Mouse (Mus musculus) kidney, adult 2 months (tissue): ENCODE results near the gene Mup1. TPM values are rescaled to one million over a fixed set of nuclear protein-coding genes. Genes with fewer than 3 reads are reported as not detected.
"Not testable (repeated sequence)": the region's sequence is repeated elsewhere in the genome, so short reads cannot be mapped to it uniquely, and the experiment has no call there.

Source experiments
- DNase-seq: peaks from one replicate; pipeline ENCODE4 v3.0.0; 2021
- H3K27ac ChIP-seq: fragments of 200-500 bp; 2 replicates; pipeline ENCODE4 v1.5.1; 2012; ENCODE audit warnings: low read depth, low read length, control low read depth, inconsistent platforms; ENCODE audit not compliant: insufficient read depth
- H3K27me3 ChIP-seq: fragments of 200-500 bp; replicated peaks from 2 replicates; pipeline ENCODE4 v1.6.1; 2012; ENCODE audit warnings: mild to moderate bottlenecking, moderate library complexity, low read length, inconsistent platforms; ENCODE audit not compliant: control insufficient read depth, insufficient read depth
- H3K36me3 ChIP-seq: fragments of 200-500 bp; 2 replicates; pipeline ENCODE4 v1.6.1; 2012; ENCODE audit warnings: mild to moderate bottlenecking, moderate library complexity, low read length, inconsistent platforms; ENCODE audit not compliant: control insufficient read depth, insufficient read depth
- H3K4me1 ChIP-seq: fragments of 200-500 bp; 2 replicates; pipeline ENCODE4 v1.6.1; 2011; ENCODE audit warnings: low read length; ENCODE audit not compliant: control insufficient read depth, insufficient read depth
- H3K4me3 ChIP-seq: fragments of 200-500 bp; 2 replicates; pipeline ENCODE4 v1.5.1; 2011; ENCODE audit warnings: mild to moderate bottlenecking, low read depth, low read length, control low read depth; ENCODE audit not compliant: insufficient read depth
- WGBS: fragments of 180-500 bp; shearing (Covaris S2); methylation state at CpG from one replicate; pipeline ENCODE4 v1.1.7; 2018; 5-methylcytosine and 5-hydroxymethylcytosine counted together
- polyA plus RNA-seq: library from polyadenylated mRNA; depleted of rRNA; stranded (reverse); fragments of >200 nt; gene quantifications from 2 replicates; pipeline ENCODE4 v1.2.3, GENCODE M21; 2012; rRNA removed

Gene Mup1
- 0.18 TPM in 1 of 2 replicates, not detected in the other for polyA plus RNA-seq

DNA sequence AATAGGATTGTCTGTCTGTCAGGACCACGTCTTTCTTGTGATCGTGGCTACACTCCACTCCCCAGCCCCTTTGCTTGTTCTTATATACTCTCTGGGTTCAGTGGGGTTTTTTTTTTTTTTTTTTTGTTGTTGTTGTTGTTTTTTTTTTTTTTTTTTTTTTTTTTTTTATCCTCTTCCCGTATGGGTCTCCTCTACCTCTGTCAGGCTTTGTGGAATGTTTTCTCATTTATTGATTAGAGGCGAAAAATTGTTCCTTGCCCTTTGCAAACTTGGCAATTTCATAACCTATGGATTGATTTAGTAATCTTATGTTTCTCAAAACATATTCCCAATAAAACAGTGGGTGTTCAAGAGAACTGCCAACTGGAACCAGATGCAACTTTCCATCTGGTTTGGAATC lies at the start of gene Mup1:
Gene Mup1, minus strand, starts transcription at position 101 of the 400 bp plus-strand sequence.
- not testable (repeated sequence) for H3K27me3 ChIP-seq, H3K36me3 ChIP-seq, H3K4me1 ChIP-seq, DNase-seq, H3K4me3 ChIP-seq, H3K27ac ChIP-seq
- WGBS: 79% methylated on average over 2 of the region's 4 CpGs

Other genes starting within 250 kb of the Mup1 start
- gene Mup9, start 80.0 kb downstream of the Mup1 start, polyA plus RNA-seq: not detected in 2 replicates
- not detected in 2 replicates for gene Mup10, start 80.2 kb upstream of the Mup1 start, polyA plus RNA-seq
- 0.11 TPM in 1 of 2 replicates, not detected in the other for gene Mup11, start 160.5 kb upstream of the Mup1 start, polyA plus RNA-seq
- gene Mup12, start 239.4 kb upstream of the Mup1 start, polyA plus RNA-seq: not detected in 2 replicates